Mouse (Mus musculus) T-helper 2 cell (primary cell): ENCODE measurements around the gene Qpctl.

Experiments used
- in situ Hi-C: fragments of 300-600 bp; cut with MboI, MseI; formaldehyde crosslinking; loops from one replicate; pipeline ENCODE4 v1.15.1; 2025; ENCODE audit warnings: high pct_unique_total_duplicates

Gene Qpctl

DNA sequence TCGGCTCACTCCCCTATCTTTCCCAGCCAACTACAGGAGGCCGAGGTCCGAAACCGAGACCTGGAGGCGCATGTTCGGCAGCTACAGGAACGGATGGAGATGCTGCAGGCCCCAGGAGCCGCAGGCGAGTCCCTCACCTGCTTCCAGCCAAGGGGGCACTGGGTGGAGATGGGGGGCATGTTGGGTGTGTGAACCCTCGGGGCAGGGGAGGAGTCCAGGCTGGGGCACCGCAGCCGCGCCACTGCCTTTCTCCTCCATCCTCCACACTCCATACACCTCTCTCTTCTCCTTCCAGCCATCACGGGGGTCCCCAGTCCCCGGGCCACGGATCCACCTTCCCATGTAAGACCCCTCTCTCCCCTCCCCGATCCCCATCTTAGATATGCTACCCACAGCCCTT, 57.2 kb downstream of the Qpctl start:
- in situ Hi-C loops: no loop called here
